Mouse (Mus musculus) olfactory bulb, adult 2 months (tissue): ENCODE measurements around the gene Rad51b.

Source experiments
- CTCF ChIP-seq: fragments of 200-500 bp; IDR thresholded peaks from 2 replicates; pipeline ENCODE4 v1.5.1; 2012; ENCODE audit warnings: low read depth, mild to moderate bottlenecking, low read length, moderate library complexity; ENCODE audit not compliant: insufficient read depth
- POLR2A ChIP-seq: fragments of 200-500 bp; IDR thresholded peaks from 2 replicates; pipeline ENCODE4 v1.6.1; 2012; ENCODE audit warnings: mild to moderate bottlenecking, low read depth, low read length, moderate library complexity; ENCODE audit not compliant: insufficient read depth

- TF ChIP-seq CTCF (no peak), POLR2A (no peak)
These were observed 428.6 kb downstream of the Rad51b start for GRCm38 (mm10) chr12:79725711-79726110.
